Mouse (Mus musculus) kidney, adult 2 months (tissue): ENCODE results near the gene Aox3.

Experiments
- CTCF ChIP-seq: fragments of 200-500 bp; conservative IDR thresholded peaks from 2 replicates; pipeline ENCODE4 v1.5.1; 2011; ENCODE audit warnings: low read depth, mild to moderate bottlenecking, control low read depth, low read length, moderate library complexity, mixed read lengths; ENCODE audit not compliant: insufficient read depth, insufficient read length
- POLR2A ChIP-seq: fragments of 200-500 bp; IDR thresholded peaks from one replicate; pipeline ENCODE4 v1.6.1; 2011; ENCODE audit warnings: low read depth, low read length, control low read depth

DNA sequence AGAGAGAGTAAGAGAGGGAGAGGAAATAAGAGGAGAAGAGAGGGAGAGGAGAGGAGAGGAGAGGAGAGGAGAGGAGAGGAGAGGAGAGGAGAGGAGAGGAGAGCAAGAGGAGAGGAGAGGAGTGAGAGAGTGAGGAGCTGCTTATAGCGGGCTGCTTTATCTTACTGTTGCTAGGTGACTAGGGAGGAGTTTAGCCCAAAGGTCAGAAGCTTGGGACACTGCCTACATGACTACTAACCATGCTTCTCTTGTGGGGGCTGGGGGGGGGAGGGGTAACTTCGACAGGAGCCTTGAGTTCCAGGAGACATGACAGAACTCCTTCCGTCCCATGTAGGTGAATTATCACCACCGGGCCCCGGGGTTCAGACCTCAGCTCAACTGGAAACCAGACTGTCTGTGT is 117.6 kb downstream of the Aox3 start:
- TF ChIP-seq CTCF = no peak
- no peak for TF ChIP-seq POLR2A
